Mouse (Mus musculus) embryonic facial prominence, embryonic 11.5 days (tissue): Measurements from ENCODE around the gene Denr. TPM values are rescaled to one million over a fixed set of nuclear protein-coding genes. Genes with fewer than 3 reads are reported as not detected.

Experiments used
- ATAC-seq: fragments of 200-750 bp; cut with Nextera tagmentation; replicated peaks from 2 replicates; pipeline ENCODE4 v1.8.0; 2017; ENCODE audit warnings: low read depth; ENCODE audit not compliant: insufficient number of reproducible peaks, low FRiP score, low TSS enrichment
- DNase-seq: peaks from one replicate; pipeline ENCODE4 v3.0.0-alpha.2; 2015; ENCODE audit warnings: low spot score
- H3K27ac ChIP-seq: fragments of 300-500 bp; sonication (generic); replicated peaks from 2 replicates; pipeline ENCODE4 v1.5.1; 2014; ENCODE audit warnings: mild to moderate bottlenecking, low read depth, low read length, control low read depth
- H3K27me3 ChIP-seq: fragments of 300-500 bp; sonication (generic); 2 replicates; pipeline ENCODE4 v1.6.1; 2014; ENCODE audit warnings: mild to moderate bottlenecking, low read length, moderate library complexity, mixed read lengths; ENCODE audit not compliant: control insufficient read depth, insufficient read depth
- H3K36me3 ChIP-seq: fragments of 300-500 bp; sonication (generic); replicated peaks from 2 replicates; pipeline ENCODE4 v1.6.1; 2014; ENCODE audit warnings: low read depth, mild to moderate bottlenecking, low read length, moderate library complexity, mixed read lengths; ENCODE audit not compliant: control insufficient read depth, insufficient read depth
- H3K4me1 ChIP-seq: fragments of 300-500 bp; sonication (generic); 2 replicates; pipeline ENCODE4 v1.6.1; 2014; ENCODE audit warnings: low read length, mixed read lengths; ENCODE audit not compliant: control insufficient read depth, insufficient read depth
- H3K4me2 ChIP-seq: fragments of 300-500 bp; sonication (generic); 2 replicates; pipeline ENCODE4 v1.6.1; 2014; ENCODE audit warnings: low read depth, mild to moderate bottlenecking, control low read depth, low read length, moderate library complexity
- H3K4me3 ChIP-seq: fragments of 300-500 bp; sonication (generic); 2 replicates; pipeline ENCODE4 v1.5.1; 2014; ENCODE audit warnings: low read depth, low read length, control low read depth
- H3K9ac ChIP-seq: fragments of 300-500 bp; sonication (generic); replicated peaks from 2 replicates; pipeline ENCODE4 v1.6.1; 2014; ENCODE audit warnings: mild to moderate bottlenecking, control low read depth, low read length
- H3K9me3 ChIP-seq: fragments of 300-500 bp; sonication (generic); replicated peaks from 2 replicates; pipeline ENCODE4 v1.6.1; 2016; ENCODE audit warnings: mild to moderate bottlenecking, low read length, inconsistent platforms, mixed read lengths; ENCODE audit not compliant: control insufficient read depth
- WGBS: fragments of 180-500 bp; shearing (Covaris S2); extraction: QIAGEN DNeasy Blood & Tissue Kit; methylation state at CpG from one replicate; pipeline ENCODE4 v1.1.7; 2014; 5-methylcytosine and 5-hydroxymethylcytosine counted together
- polyA plus RNA-seq: library from polyadenylated mRNA; unstranded; fragments of >200 nt; fragmentation: Nextera tagmentation; extraction: Ambion mirVana; gene quantifications from 2 replicates; pipeline ENCODE4 v1.2.1, GENCODE M21; 2014

Gene Denr
- polyA plus RNA-seq, 1 experiment from 2014 or later: 184 TPM

DNA sequence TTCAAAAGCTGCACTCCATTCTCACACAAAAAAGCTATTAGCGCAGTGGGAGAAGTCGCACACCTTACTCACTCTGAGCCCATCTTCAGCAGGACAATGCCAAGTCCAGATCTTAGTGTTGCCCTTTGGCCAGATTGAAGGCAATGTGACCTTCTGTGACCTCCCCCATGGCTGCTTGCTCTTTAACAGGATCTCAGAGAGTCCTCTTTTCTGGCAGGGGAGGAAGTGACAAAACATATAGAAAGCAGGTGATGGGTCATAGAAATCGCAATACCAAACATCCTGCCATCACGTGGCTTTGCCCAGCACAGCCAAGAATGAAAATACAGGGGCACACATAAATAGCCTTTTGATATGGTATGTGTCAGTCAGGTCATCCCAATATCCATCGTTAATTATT, 16.0 kb upstream of the Denr start:
- H3K4me1 ChIP-seq: no peaks in the 10 kb centered on the region
- DNase-seq (no peak), ATAC-seq (no peak)
- H3K9me3 ChIP-seq: no peaks in the 10 kb centered on the region
- no peak overlapping the region for H3K27ac ChIP-seq
- no peak overlapping the region for H3K4me3 ChIP-seq
- no peak overlapping the region for H3K4me2 ChIP-seq
- H3K9ac ChIP-seq: no peak overlapping the region
- WGBS: 68% methylated on average over 5 of the region's 5 CpGs
- no peaks in the 10 kb centered on the region for H3K36me3 ChIP-seq
- H3K27me3 ChIP-seq: no peaks in the 10 kb centered on the region

DNA sequence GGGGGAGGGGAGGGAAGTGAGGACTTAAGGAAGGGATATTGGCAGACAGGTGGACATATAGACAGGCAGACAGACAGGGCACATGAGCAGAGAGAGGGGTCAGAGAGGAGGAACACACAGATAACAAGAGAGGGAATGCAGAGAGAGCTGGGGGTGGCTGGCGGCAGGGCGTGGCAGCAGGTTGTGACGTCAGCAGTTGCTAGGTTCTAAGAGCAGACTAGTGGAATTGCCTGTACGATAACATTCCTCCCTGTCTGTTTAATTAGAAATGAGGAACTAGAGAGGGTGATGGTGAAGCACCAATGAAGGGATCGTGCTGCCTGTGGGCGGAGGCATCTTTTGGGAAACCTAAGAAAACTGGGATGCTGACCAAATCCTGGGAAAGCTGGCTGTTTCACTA, 15.3 kb upstream of the Denr start:
- no peaks in the 10 kb centered on the region for H3K9me3 ChIP-seq
- no peaks in the 10 kb centered on the region for H3K27me3 ChIP-seq
- H3K36me3 ChIP-seq: no peaks in the 10 kb centered on the region
- ATAC-seq: no peak
- peak; percentile 48 for DNase-seq
- 48% methylated on average over 6 of the region's 6 CpGs for WGBS
- H3K4me2 ChIP-seq: no peak overlapping the region
- no peaks in the 10 kb centered on the region for H3K4me1 ChIP-seq
- H3K4me3 ChIP-seq: no peak overlapping the region
- no peak overlapping the region for H3K27ac ChIP-seq
- no peak overlapping the region for H3K9ac ChIP-seq

DNA sequence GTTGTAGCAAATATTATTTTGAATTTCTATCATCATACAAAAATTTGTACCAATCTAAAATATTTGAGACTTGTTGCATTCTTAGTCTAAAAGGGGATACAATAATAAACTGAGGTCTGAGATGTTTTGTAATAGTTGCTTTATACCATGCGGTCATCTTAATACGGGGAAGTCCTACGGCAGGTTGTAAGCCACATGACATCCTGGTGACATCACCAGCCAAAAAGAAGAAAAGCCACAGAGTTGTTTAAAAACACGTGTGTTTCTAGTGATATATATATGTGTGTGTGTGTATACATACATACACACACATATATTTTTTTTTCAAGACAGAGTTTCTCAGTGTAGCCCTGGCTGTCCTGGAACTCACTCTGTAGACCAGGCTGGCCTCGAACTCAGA, 13.5 kb upstream of the Denr start:
- Histone ChIP-seq H3K9me3 (no peaks in the 10 kb centered on the region), H3K4me2 (no peak overlapping the region), H3K27ac (no peak overlapping the region), H3K4me3 (no peak overlapping the region), H3K9ac (no peak overlapping the region), H3K36me3 (no peaks in the 10 kb centered on the region), H3K4me1 (no peaks in the 10 kb centered on the region), H3K27me3 (no peaks in the 10 kb centered on the region)
- ATAC-seq (no peak), DNase-seq (no peak)
- 85% methylated on average over 5 of the region's 5 CpGs for whole genome bisulfite sequencing

DNA sequence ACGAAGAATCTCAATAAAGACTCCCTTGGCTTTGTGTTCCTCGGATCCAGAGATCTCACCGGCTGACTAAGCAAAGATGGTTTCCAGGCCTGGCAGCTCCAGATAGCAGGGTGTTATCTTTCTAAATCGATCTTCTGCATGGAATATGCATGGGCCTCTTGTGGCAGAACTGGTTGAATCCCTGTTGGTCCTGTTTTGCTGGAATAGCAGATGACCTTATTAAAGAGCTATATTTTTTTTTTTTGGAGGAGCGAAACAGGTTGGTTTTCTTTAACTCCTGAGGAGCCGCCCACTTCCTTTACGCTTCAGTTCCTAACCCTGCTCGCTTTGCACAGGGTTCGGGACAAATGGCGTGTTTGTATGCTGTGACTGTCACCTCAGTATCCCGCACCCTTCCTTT, 10.6 kb upstream of the Denr start:
- no peaks in the 10 kb centered on the region for H3K36me3 ChIP-seq
- H3K9me3 ChIP-seq: no peaks in the 10 kb centered on the region
- H3K4me1 ChIP-seq: no peaks in the 10 kb centered on the region
- no peaks in the 10 kb centered on the region for H3K27me3 ChIP-seq
- H3K27ac ChIP-seq: no peak overlapping the region
- H3K4me3 ChIP-seq: no peak overlapping the region
- no peak overlapping the region for H3K4me2 ChIP-seq
- WGBS: 86% methylated on average over 11 of the region's 11 CpGs
- no peak overlapping the region for H3K9ac ChIP-seq
- DNase-seq (peak; percentile 13), ATAC-seq (no peak)

DNA sequence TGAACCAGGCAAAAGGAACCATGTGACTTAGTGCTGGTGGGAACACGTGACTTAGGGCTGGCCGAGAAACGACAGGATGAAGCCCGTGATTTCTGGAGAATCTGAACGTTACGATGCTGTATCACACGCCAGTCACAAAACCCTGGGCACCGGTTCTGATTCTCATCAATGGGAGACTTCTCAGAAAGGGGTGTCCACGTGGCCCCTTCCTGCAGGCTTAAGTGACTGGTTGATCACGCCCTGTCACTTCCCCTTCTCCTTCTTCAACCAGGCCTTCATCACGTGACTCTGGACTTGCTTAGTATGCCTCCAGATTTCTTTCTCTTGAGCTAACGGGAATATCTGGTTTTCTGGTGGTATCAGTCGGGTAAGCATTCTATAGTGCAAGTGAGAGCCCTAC, 9.6 kb upstream of the Denr start:
- H3K4me2 ChIP-seq: no peak overlapping the region
- H3K27ac ChIP-seq: no peak overlapping the region
- 87% methylated on average over 13 of the region's 13 CpGs for WGBS
- DNase-seq (no peak), ATAC-seq (no peak)
- H3K9ac ChIP-seq: no peak overlapping the region
- no peaks in the 10 kb centered on the region for H3K27me3 ChIP-seq
- H3K4me3 ChIP-seq: no peak overlapping the region
- no peaks in the 10 kb centered on the region for H3K4me1 ChIP-seq
- no peaks in the 10 kb centered on the region for H3K36me3 ChIP-seq
- no peaks in the 10 kb centered on the region for H3K9me3 ChIP-seq

DNA sequence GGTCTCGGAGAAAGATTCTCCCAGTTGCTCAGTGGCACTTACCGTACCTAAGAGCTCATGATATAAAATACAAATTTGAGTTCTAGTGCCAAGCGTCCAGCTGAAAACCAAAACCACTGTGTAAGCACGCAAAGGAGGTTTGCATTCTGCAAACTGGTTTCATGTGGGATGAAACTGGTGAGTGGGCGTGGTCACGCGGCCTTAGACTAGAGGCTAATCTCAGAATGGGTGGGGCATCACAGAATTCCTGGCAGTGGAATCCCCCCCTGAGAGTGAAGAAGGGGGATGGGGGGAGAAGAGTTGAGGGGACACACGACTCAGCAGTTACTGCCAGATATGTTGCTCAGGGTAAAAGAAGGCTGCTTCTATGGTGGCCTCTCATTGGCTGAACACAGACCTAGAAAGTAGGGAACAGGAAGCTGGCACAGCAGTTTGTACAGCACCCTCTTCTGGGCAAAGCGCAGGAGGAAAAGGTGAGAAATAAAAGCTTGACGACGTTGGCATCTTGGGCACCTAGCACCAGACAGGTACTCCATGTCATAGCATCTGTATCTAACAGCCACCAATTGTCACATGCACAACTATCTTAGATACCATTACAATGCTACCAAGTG, 2.8 kb upstream of the Denr start:
- ATAC-seq (no peak), DNase-seq (no peak)
- H3K9me3 ChIP-seq: no peaks in the 10 kb centered on the region
- no peak overlapping the region for H3K4me3 ChIP-seq
- H3K36me3 ChIP-seq: peaks cover 2% of the 10 kb centered on the region; the same call in 1 of the 2 replicates
- no peak overlapping the region for H3K4me2 ChIP-seq
- WGBS: 70% methylated on average over 11 of the region's 11 CpGs
- H3K27me3 ChIP-seq: no peaks in the 10 kb centered on the region
- no peak overlapping the region for H3K27ac ChIP-seq
- H3K4me1 ChIP-seq: no peaks in the 10 kb centered on the region
- H3K9ac ChIP-seq: no peak overlapping the region

DNA sequence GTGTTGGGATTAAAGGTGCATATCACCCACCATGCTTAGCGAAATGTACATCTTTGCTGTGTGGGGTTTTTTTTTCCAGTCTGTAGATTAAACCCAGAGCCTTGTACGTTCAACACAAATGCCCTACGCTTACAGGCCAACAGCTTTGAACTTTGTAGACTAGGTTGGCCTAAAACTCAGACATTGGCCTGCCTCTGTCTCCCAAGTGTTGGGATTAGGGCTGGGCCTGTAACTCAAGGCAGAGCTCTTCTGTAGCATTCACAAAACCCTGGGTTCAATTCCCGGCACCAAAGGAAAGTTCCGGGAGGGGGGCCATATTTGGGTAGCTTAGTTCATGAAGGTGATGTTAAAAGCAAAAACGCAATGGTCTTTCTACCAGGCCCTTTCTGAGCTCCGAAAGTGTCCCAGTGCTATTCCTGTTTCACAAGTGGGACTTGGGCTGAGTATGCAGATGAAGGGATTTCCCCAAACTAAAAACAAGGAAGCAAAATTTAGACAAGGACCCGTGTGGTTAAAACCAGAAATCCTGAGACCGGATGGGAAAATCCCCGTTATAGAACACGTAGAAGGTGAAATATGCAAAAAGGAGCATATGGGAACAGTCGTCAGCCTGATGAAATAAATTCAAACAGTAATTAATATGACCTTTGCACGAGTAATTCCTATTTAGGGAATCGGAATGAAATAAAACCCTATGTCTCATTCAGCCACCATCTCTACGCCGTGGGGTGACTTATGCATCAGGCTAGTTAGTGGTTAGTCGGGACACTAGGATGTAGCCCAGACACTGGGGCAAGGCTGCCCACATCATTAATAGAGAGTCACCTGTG, 614 bp upstream of the Denr start:
- Histone ChIP-seq H3K9me3 (no peaks in the 10 kb centered on the region), H3K36me3 (peaks cover 2% of the 10 kb centered on the region), H3K27me3 (no peaks in the 10 kb centered on the region), H3K4me1 (no peaks in the 10 kb centered on the region), H3K9ac (no peak overlapping the region), H3K27ac (no peak overlapping the region), H3K4me3 (peak overlapping the region; percentile 82; the same call in 1 of the 2 replicates), H3K4me2 (no peak overlapping the region)
- WGBS: 73% methylated on average over 17 of the region's 17 CpGs
- ATAC-seq (no peak), DNase-seq (no peak)

DNA sequence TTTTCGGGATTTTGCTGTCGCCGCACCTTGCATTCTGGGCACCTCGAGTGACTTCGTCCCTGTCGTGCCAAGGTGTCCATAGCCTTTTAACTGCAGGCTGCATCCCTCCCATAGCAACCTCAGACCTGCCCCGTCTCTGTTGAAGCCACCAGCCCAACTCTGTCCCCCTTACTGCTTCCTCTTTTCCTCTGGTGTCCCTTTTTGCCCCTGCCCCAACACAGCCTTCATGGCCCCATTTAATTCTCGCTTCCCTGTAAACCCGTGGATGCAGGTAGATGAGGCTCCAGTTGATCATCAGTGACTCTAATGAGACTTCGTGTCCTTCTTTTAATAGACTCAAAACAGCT, 629 bp downstream of the Denr start:
- Histone ChIP-seq H3K36me3 (peaks cover 2% of the 10 kb centered on the region), H3K27ac (peak overlapping the region; percentile 16; the same call in 1 of the 2 replicates), H3K4me1 (no peaks in the 10 kb centered on the region), H3K9ac (peak overlapping the region; percentile 82), H3K4me3 (peak overlapping the region; percentile 82), H3K27me3 (no peaks in the 10 kb centered on the region), H3K9me3 (no peaks in the 10 kb centered on the region), H3K4me2 (peak overlapping the region; percentile 73)
- no peak for DNase-seq
- WGBS: 4% methylated on average over 10 of the region's 10 CpGs
- ATAC-seq: no peak
